Mouse (Mus musculus) midbrain, embryonic 10.5 days (tissue): ENCODE results near the gene Esrrb. TPM values are rescaled to one million over a fixed set of nuclear protein-coding genes. Genes with fewer than 3 reads are reported as not detected.

Experiments
- DNase-seq: peaks from one replicate; pipeline ENCODE4 v3.0.0-alpha.2; 2017; ENCODE audit warnings: low spot score
- H3K27ac ChIP-seq: fragments of 300-500 bp; sonication (generic); replicated peaks from 2 replicates; pipeline ENCODE4 v1.5.1; 2016; ENCODE audit warnings: mild to moderate bottlenecking
- H3K27me3 ChIP-seq: fragments of 300-500 bp; sonication (generic); 2 replicates; pipeline ENCODE4 v1.6.1; 2016; ENCODE audit warnings: low read depth, mild to moderate bottlenecking; ENCODE audit not compliant: poor library complexity, severe bottlenecking
- H3K36me3 ChIP-seq: fragments of 300-500 bp; sonication (generic); 2 replicates; pipeline ENCODE4 v1.6.1; 2016; ENCODE audit warnings: mild to moderate bottlenecking, moderate library complexity
- H3K4me1 ChIP-seq: fragments of 300-500 bp; sonication (generic); 2 replicates; pipeline ENCODE4 v1.6.1; 2016
- H3K4me3 ChIP-seq: fragments of 300-500 bp; sonication (generic); 2 replicates; pipeline ENCODE4 v1.5.1; 2016; ENCODE audit warnings: mild to moderate bottlenecking, moderate library complexity
- H3K9me3 ChIP-seq: fragments of 300-500 bp; sonication (generic); replicated peaks from 2 replicates; pipeline ENCODE4 v1.6.1; 2016; ENCODE audit warnings: mild to moderate bottlenecking
- WGBS: fragments of 180-500 bp; shearing (Covaris S2); methylation state at CpG from one replicate; pipeline ENCODE4 v1.1.7; 2016; 5-methylcytosine and 5-hydroxymethylcytosine counted together
- polyA plus RNA-seq: library from polyadenylated mRNA; unstranded; fragments of >200 nt; fragmentation: Nextera tagmentation; extraction: Ambion mirVana; gene quantifications from 2 replicates; pipeline ENCODE4 v1.2.1, GENCODE M21; 2016

Gene Esrrb
- polyA plus RNA-seq, 1 experiment from 2014 or later = 0.28 TPM

DNA sequence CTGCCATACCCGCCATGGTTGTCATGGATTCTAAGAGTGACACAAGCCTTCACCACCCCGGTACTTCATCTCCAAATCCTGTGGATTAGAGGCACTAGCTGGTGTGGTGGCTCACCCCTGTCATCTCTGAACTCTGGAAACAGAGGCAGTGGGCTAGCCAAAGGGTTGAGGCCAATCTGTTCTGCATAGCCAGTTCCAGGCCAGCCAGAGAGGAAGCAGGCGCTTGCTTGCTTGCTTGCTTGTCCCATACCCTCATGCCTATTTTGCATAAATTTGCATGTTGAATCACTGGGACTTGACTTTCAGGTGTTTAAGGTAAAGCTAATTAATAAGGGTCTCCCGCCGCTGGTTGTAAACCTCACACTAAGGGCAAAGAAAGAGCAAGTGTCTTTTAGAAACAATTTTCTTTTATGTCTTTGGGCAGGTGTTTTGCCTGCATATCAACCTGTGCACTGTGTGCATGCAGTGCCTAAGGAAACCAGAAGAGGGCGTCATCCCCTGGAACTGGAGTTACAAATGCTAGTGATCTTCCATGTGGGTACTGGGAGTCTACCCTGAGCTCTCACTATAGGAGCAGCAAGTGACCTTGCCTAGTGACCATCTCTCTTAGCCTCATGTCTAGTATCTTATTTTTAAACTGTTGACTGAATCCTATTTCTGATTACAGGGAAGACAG, 147.5 kb downstream of the Esrrb start:
- no peaks in the 10 kb centered on the region for H3K36me3 ChIP-seq
- no peaks in the 10 kb centered on the region for H3K27me3 ChIP-seq
- peaks cover 5% of the 10 kb centered on the region for H3K4me1 ChIP-seq
- no peaks in the 10 kb centered on the region for H3K9me3 ChIP-seq
- no peak overlapping the region for H3K27ac ChIP-seq
- 78% methylated on average over 6 of the region's 6 CpGs for WGBS
- H3K4me3 ChIP-seq = no peak overlapping the region
- DNase-seq = no peak

DNA sequence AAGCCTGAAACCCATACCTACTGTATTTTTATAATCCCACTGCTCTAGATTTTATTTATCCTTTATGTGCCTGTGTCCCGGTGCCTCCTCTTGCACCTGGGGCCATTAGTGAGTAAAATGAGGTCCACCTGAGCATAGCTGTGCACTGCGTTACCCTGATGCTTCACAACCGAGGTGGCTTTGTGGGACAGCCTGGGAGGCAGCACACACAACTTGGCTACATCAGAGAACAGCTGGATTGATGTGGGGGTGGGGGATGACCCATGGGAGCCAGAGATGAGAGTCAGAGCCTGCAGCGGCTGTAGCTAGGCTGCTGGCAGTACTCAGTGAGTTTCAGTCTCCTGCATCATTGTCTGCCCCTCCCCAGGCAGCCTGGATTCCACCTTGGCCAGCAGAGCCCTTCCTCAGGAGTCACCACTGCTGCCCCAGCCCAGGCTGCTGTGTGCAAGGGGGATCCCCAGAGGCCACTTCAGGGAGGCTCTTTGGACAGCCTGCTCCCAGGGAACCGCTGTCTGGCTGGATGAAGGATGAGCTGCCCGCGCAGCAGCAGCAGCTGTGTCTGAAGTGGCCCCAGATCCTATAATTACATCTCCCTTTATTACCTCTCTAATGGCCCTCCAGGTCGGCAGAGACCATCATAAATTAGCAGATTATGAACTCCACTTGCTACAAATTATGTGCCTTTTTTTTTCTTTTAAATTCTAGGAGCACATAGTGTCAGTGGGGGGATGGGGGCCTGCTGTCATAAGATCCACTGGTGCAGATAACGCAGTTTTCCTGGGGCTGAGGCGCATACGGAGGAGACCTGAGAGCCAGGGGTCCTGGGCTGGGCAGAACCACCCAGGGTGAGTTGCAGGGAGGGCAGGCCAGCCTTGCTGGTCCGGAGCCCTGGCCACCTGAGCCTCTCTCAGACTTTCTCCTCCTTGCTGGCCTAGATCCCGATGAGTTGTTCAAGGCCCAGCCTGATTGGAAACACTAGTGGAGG, 148.7 kb downstream of the Esrrb start:
- H3K4me3 ChIP-seq = no peak overlapping the region
- 56% methylated on average over 13 of the region's 13 CpGs for WGBS
- no peak for DNase-seq

DNA sequence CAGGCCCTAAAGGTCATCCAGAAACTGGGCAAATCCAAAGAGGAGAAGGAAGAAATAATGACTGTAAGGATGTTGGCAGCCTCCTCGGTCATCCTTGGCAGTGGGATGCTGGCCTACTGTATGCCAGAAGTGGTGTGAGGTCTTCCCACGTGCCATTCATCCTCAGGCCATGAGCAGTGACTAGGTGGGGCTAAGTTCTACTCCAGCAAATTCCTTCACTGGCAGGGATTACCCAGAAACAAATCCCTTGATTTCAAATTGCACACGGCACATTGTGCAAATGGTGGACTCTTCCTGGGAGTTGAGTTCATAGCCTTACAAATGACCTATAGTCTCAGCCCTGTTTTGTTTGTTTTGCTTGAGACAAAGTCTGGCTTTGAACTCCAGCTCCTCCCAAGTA, 151.4 kb downstream of the Esrrb start:
- no peak for DNase-seq
- Histone ChIP-seq H3K4me3 (no peak overlapping the region), H3K36me3 (no peaks in the 10 kb centered on the region), H3K27ac (no peak overlapping the region), H3K27me3 (no peaks in the 10 kb centered on the region), H3K9me3 (no peaks in the 10 kb centered on the region), H3K4me1 (peaks cover 13% of the 10 kb centered on the region)
- 84% methylated on average over 3 of the region's 3 CpGs for WGBS

More for the DNA sequence above, 148.7 kb downstream of the Esrrb start:
- no peak overlapping the region for H3K27ac ChIP-seq
- peaks cover 5% of the 10 kb centered on the region for H3K4me1 ChIP-seq
- no peaks in the 10 kb centered on the region for H3K9me3 ChIP-seq
- H3K27me3 ChIP-seq = no peaks in the 10 kb centered on the region
- H3K36me3 ChIP-seq = no peaks in the 10 kb centered on the region

DNA sequence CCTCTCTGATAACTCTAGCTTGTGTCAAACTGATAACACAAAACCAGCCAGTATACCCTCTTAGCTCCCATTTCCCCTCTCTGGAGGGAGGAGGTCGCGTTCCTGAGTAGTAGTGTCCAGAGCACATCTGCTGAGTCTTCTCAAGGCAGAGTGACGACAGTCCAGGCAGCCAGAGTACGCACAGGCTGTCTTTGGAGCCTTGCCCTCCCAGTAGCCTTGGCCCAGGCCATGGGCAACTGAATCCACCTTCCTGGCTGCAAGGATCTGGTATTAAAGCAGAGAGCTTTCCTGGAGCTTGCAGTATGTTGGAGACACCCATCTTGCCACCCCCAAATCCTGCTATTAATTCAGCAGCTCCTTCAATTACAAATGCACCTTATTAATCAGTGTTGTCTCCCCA, 152.7 kb downstream of the Esrrb start:
- H3K4me1 ChIP-seq = peaks cover 15% of the 10 kb centered on the region
- H3K27me3 ChIP-seq = peaks cover 10% of the 10 kb centered on the region
- no peak for DNase-seq
- WGBS = 89% methylated on average over 4 of the region's 4 CpGs
- H3K4me3 ChIP-seq = no peak overlapping the region
- no peaks in the 10 kb centered on the region for H3K9me3 ChIP-seq
- no peak overlapping the region for H3K27ac ChIP-seq
- no peaks in the 10 kb centered on the region for H3K36me3 ChIP-seq

DNA sequence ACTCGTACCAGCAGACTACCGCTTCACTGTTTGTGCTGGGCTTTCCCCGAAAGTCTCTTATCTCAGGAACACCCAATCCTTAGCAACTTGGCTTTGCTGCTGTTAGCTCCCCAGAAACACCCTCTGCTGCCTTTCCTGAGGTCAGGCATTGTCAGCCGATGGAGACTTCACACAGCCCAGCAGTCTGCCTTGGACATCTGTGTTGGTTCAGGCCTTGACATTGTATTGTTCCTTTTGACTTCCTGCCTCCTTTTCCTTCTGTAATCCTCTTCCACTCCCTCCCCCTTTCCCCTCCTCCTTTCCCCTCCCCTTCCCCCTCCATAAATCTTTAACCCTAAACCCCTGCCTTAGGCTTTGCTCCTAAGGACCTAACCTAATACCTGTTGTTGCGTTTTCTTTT, 155.7 kb downstream of the Esrrb start:
- H3K4me1 ChIP-seq = peaks cover 15% of the 10 kb centered on the region
- H3K9me3 ChIP-seq = no peaks in the 10 kb centered on the region
- H3K4me3 ChIP-seq = no peak overlapping the region
- peaks cover 32% of the 10 kb centered on the region for H3K27me3 ChIP-seq
- WGBS = 69% methylated on average over 5 of the region's 5 CpGs
- H3K36me3 ChIP-seq = no peaks in the 10 kb centered on the region
- no peak for DNase-seq
- H3K27ac ChIP-seq = no peak overlapping the region

DNA sequence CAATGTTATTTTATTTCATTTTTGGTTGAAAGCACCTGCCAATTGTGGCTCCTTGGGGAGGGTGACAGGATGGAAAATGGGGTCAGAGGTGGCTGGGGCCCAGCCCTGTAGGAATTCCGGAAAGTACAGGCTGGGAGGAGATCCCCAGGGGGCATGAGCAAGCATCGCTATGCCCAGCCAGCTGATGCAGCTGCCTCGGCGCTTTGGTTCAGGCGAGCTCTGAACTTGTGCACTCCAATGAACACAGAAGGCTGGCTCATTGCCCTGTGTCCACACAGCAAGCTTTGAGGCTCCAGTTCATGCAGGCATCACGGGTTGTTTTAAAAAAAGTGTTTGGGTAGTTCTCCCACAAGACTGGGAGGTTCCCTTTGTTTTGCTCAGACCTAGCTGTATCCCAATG, 156.8 kb downstream of the Esrrb start:
- DNase-seq = no peak
- H3K4me1 ChIP-seq = peaks cover 15% of the 10 kb centered on the region
- H3K36me3 ChIP-seq = no peaks in the 10 kb centered on the region
- no peaks in the 10 kb centered on the region for H3K9me3 ChIP-seq
- 54% methylated on average over 6 of the region's 6 CpGs for WGBS
- no peak overlapping the region for H3K4me3 ChIP-seq
- peaks cover 32% of the 10 kb centered on the region for H3K27me3 ChIP-seq
- H3K27ac ChIP-seq = no peak overlapping the region

DNA sequence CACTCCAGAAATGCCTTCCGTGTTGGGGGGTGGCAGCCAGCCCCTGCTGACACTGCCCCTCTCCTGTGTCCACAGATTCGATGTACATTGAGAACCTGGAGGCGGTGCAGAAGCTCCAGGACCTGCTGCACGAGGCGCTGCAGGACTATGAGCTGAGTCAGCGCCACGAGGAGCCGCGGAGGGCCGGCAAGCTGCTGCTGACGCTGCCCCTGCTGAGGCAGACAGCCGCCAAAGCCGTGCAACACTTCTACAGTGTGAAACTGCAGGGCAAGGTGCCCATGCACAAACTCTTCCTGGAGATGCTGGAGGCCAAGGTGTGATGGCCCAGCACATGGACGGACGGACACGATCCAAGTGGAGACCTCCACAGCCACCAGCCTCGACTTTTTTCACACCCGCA, 157.8 kb downstream of the Esrrb start:
- DNase-seq = peak; percentile 19

DNA sequence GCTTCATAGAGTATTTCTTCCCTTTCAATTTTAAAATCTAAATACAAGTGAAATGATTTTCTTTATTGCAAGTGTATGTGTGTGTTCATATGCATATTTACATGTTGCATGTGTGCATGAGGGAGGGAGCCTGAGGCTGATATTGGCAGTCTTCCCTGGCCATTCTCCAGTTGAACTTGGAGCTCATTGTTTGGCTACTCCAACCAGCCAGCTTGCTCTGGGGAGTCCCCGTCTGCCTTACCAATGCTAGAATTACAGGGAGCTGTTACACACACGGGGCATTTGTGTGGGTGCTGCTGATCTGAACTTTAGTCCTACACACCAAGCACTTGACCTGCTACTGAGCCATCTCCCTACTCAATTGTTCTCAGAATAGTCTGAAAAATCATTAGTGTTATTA, 173.4 kb downstream of the Esrrb start:
- WGBS = 82% methylated on average over 2 of the region's 2 CpGs
- no peaks in the 10 kb centered on the region for H3K9me3 ChIP-seq
- peaks cover 8% of the 10 kb centered on the region for H3K4me1 ChIP-seq
- H3K27me3 ChIP-seq = no peaks in the 10 kb centered on the region
- H3K27ac ChIP-seq = no peak overlapping the region
- H3K4me3 ChIP-seq = no peak overlapping the region
- H3K36me3 ChIP-seq = no peaks in the 10 kb centered on the region
- DNase-seq = no peak

More for the DNA sequence above, 157.8 kb downstream of the Esrrb start:
- H3K4me3 ChIP-seq = no peak overlapping the region
- no peaks in the 10 kb centered on the region for H3K9me3 ChIP-seq
- H3K27me3 ChIP-seq = peaks cover 32% of the 10 kb centered on the region
- H3K36me3 ChIP-seq = no peaks in the 10 kb centered on the region
- WGBS = 34% methylated on average over 18 of the region's 18 CpGs
- peaks cover 15% of the 10 kb centered on the region for H3K4me1 ChIP-seq
- H3K27ac ChIP-seq = no peak overlapping the region

DNA sequence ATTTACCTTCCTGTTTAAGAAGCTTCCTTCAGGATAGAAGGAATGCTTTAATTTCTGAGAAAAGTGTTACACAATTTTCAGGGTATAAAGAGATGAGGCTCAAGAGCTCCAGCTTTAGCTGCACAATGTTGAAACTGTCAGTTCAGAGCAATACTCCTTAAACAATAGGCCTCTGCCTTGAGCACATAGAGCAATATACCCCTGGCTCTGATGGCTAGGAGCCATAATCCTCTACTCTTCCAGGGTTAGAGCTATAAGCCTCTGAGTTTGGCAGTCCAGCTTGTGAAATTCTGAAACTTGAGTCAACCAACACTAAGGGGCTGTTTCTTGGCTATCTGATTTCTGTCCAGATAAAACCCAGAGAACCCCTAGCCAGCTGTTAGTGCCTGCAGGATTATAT, 176.9 kb downstream of the Esrrb start:
- DNase-seq = no peak
- Histone ChIP-seq H3K27me3 (no peaks in the 10 kb centered on the region), H3K4me1 (peaks cover 8% of the 10 kb centered on the region), H3K4me3 (no peak overlapping the region), H3K9me3 (no peaks in the 10 kb centered on the region), H3K27ac (no peak overlapping the region), H3K36me3 (no peaks in the 10 kb centered on the region)

DNA sequence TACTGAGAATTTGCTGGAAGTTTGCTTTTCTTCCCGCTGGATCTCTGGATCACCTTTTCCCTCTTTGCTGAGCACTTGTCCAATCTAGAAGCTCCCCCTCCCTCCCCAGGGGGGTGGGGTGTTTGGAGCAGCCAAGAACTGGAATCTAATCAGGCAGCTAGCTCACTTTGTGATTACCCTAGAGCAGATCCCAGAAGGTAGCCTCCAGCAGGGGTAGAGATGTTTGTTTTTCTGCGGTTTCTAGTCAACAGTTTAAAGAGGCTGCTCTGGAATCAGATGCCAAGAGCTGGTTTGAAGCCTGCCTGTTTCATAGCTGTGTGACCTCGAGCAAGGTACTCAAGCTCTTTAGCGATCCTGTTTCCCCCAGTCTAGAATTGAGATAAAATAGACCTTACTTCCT, 177.8 kb downstream of the Esrrb start:
- Histone ChIP-seq H3K27me3 (no peaks in the 10 kb centered on the region), H3K4me3 (no peak overlapping the region), H3K36me3 (no peaks in the 10 kb centered on the region), H3K9me3 (no peaks in the 10 kb centered on the region), H3K4me1 (peaks cover 8% of the 10 kb centered on the region), H3K27ac (no peak overlapping the region)
- no peak for DNase-seq
- WGBS = 77% methylated on average over 4 of the region's 4 CpGs

DNA sequence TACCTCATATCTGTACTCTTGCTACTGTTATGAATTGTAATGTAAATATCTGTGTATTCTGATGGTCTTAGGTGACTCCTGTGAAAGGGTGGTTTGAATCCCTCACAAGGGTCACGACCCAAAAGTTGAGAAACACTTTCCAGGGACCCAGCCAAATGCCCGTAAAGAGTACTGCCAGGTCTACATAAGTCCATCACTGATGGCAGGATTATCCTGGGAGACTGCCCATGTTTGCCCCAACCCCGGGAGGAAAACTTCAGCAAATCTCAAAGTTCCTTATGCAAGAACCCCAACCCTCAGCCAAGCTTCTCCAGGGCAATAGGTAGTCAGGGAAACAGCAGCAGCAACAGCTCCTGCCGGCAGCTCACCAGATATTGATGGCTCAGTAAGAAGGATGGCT, 178.6 kb downstream of the Esrrb start:
- Histone ChIP-seq H3K4me3 (no peak overlapping the region), H3K27ac (no peak overlapping the region), H3K36me3 (no peaks in the 10 kb centered on the region), H3K4me1 (peaks cover 8% of the 10 kb centered on the region), H3K9me3 (no peaks in the 10 kb centered on the region), H3K27me3 (no peaks in the 10 kb centered on the region)
- DNase-seq = no peak
- 76% methylated on average over 4 of the region's 4 CpGs for WGBS

DNA sequence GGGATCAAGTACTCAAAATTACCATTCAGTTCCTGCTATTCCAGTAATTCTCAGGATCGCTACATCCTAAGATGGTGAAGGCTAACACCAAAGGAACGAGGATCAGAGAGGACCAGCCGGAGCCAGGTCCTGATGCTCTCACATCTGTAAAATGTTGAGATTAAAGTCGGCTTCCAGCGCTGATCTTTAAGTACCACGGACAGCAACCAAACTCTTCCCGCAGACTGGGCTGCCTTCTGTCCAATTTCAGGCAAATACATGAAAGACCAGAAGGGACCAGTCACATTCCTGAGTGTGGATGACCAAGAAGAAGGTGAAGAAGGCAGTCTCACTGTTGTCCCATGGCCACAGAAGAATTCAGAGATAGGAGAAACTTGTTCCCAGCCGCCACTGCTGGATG, 186.9 kb downstream of the Esrrb start:
- no peaks in the 10 kb centered on the region for H3K9me3 ChIP-seq
- H3K27ac ChIP-seq = no peak overlapping the region
- DNase-seq = peak; percentile 19
- H3K27me3 ChIP-seq = no peaks in the 10 kb centered on the region
- no peaks in the 10 kb centered on the region for H3K36me3 ChIP-seq
- H3K4me3 ChIP-seq = no peak overlapping the region
- H3K4me1 ChIP-seq = peaks cover 2% of the 10 kb centered on the region; the same call in 1 of the 2 replicates
- 30% methylated on average over 8 of the region's 8 CpGs for WGBS

DNA sequence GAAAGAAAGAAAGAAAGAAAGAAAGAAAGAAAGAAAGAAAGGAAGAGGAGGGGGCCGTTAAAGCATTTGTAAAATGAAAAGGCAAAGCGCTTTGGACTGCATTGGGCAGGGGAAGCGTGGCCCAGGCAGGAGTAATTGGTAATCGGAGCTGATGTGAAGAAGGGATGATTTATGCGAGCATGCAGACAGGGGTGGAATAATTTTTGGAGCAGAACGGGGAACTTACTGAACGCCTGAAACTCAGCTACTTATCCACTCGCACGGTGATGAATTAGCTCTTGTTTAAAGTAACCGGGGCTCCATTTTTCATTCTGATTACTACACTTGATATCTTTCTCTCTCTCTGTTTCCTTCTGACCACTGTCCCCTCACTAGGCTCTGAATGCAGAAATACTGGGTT, 192.1 kb downstream of the Esrrb start:
- H3K36me3 ChIP-seq = no peaks in the 10 kb centered on the region
- no peaks in the 10 kb centered on the region for H3K27me3 ChIP-seq
- H3K9me3 ChIP-seq = no peaks in the 10 kb centered on the region
- H3K4me3 ChIP-seq = no peak overlapping the region
- peaks cover 21% of the 10 kb centered on the region for H3K4me1 ChIP-seq
- 74% methylated on average over 10 of the region's 10 CpGs for WGBS
- no peak for DNase-seq
- no peak overlapping the region for H3K27ac ChIP-seq
